Mouse (Mus musculus) heart, adult 2 months (tissue): ENCODE measurements around the gene Gm45234. TPM values are rescaled to one million over a fixed set of nuclear protein-coding genes. Genes with fewer than 3 reads are reported as not detected.
A peak's percentile ranks its signal among the peaks of the same experiment; 100 is the strongest.

Experiments
- DNase-seq, 2 experiments: peaks; one replicate each; pipeline ENCODE4 v3.0.0; 2021
- H3K27ac ChIP-seq: fragments of 200-600 bp; 2 replicates; pipeline ENCODE4 v1.8.1; 2022
- H3K27me3 ChIP-seq: fragments of 200-500 bp; 2 replicates; pipeline ENCODE4 v1.6.1; 2012; ENCODE audit warnings: mild to moderate bottlenecking, low read length, inconsistent platforms, mixed read lengths; ENCODE audit not compliant: control insufficient read depth, insufficient read depth
- H3K36me3 ChIP-seq: fragments of 200-500 bp; 2 replicates; pipeline ENCODE4 v1.6.1; 2012; ENCODE audit warnings: low read length, inconsistent platforms; ENCODE audit not compliant: control insufficient read depth, insufficient read depth
- H3K4me1 ChIP-seq: fragments of 200-500 bp; 2 replicates; pipeline ENCODE4 v1.6.1; 2011; ENCODE audit warnings: low read length; ENCODE audit not compliant: control insufficient read depth, insufficient read depth
- H3K4me3 ChIP-seq: fragments of 200-600 bp; 2 replicates; pipeline ENCODE4 v1.8.1; 2022
- H3K79me2 ChIP-seq: fragments of 200-500 bp; replicated peaks from 2 replicates; pipeline ENCODE4 v1.6.1; 2012; ENCODE audit warnings: mild to moderate bottlenecking, inconsistent platforms, low read length, moderate library complexity, mixed read lengths; ENCODE audit not compliant: control insufficient read depth, insufficient read depth
- H3K9ac ChIP-seq: fragments of 200-500 bp; 2 replicates; pipeline ENCODE4 v1.6.1; 2012; ENCODE audit warnings: low read depth, mild to moderate bottlenecking, control low read depth, inconsistent platforms, low read length, mixed read lengths
- CTCF ChIP-seq: fragments of 200-600 bp; IDR thresholded peaks from 2 replicates; pipeline ENCODE4 v1.8.1; 2022; ENCODE audit warnings: antibody characterized with exemption, mild to moderate bottlenecking, moderate library complexity
- EP300 ChIP-seq: fragments of 200-500 bp; IDR thresholded peaks from 2 replicates; pipeline ENCODE4 v1.6.1; 2011; ENCODE audit warnings: low read depth, low read length, control low read depth; ENCODE audit not compliant: insufficient read depth
- POLR2A ChIP-seq: fragments of 200-500 bp; IDR thresholded peaks from 2 replicates; pipeline ENCODE4 v1.6.1; 2011; ENCODE audit warnings: mild to moderate bottlenecking, low read depth, low read length, control low read depth; ENCODE audit not compliant: insufficient read depth
- WGBS: fragments of 180-500 bp; shearing (Covaris S2); methylation state at CpG from one replicate; pipeline ENCODE4 v1.1.7; 2018; 5-methylcytosine and 5-hydroxymethylcytosine counted together
- intact Hi-C: fragments of 180-260 bp; cut with DNase I; formaldehyde crosslinking; loops from one replicate; pipeline ENCODE4 v1.15.1; 2025
- polyA plus RNA-seq: library from polyadenylated mRNA; depleted of rRNA; stranded (reverse); fragments of >200 nt; gene quantifications from 2 replicates; pipeline ENCODE4 v1.2.3, GENCODE M21; 2012
- total RNA-seq, 2 experiments: library from RNA; stranded (reverse); gene quantifications; 2 replicates each; pipeline ENCODE4 v1.2.3; 2021

Gm45234 gene
- total and polyA plus RNA-seq, 3 experiments = 1.9 TPM; not detected in 2

GRCm38 (mm10) chr6:124724472-124724871 lies 31.3 kb downstream of the Gm45234 start:
- WGBS = 81% methylated on average over 10 of the region's 10 CpGs
- H3K27me3 ChIP-seq = no peaks in the 10 kb centered on the region
- no peak for TF ChIP-seq EP300
- TF ChIP-seq POLR2A = no peak
- no peak for TF ChIP-seq CTCF
- H3K36me3 ChIP-seq = no peaks in the 10 kb centered on the region
- H3K4me3 ChIP-seq = no peak overlapping the region
- no peak overlapping the region for H3K27ac ChIP-seq
- H3K9ac ChIP-seq = no peak overlapping the region
- intact Hi-C loops = no loop called here
- no peak for DNase-seq
- H3K79me2 ChIP-seq = no peaks in the 10 kb centered on the region
- H3K4me1 ChIP-seq = no peaks in the 10 kb centered on the region; the same call in 1 of the 2 replicates

- no peak for DNase-seq
- H3K9ac ChIP-seq = no peak overlapping the region
- no peak overlapping the region for H3K4me3 ChIP-seq
- no peaks in the 10 kb centered on the region for H3K27me3 ChIP-seq
- intact Hi-C loops = no loop called here
- H3K79me2 ChIP-seq = no peaks in the 10 kb centered on the region
- no peaks in the 10 kb centered on the region; the same call in 1 of the 2 replicates for H3K4me1 ChIP-seq
- 46% methylated on average over 8 of the region's 8 CpGs for WGBS
- H3K27ac ChIP-seq = no peak overlapping the region
- TF ChIP-seq EP300 (no peak), CTCF (no peak), POLR2A (no peak)
- no peaks in the 10 kb centered on the region for H3K36me3 ChIP-seq
Observed at GRCm38 (mm10) chr6:124723541-124723940, 32.3 kb downstream of the Gm45234 start.

- no peak overlapping the region for H3K27ac ChIP-seq
- WGBS = 63% methylated on average over 6 of the region's 6 CpGs
- H3K36me3 ChIP-seq = no peaks in the 10 kb centered on the region
Observed at GRCm38 (mm10) chr6:124722876-124723473, 32.8 kb downstream of the Gm45234 start.

GRCm38 (mm10) chr6:124720904-124721303 lies 34.9 kb downstream of the Gm45234 start:
- H3K27ac ChIP-seq = no peak overlapping the region

More at GRCm38 (mm10) chr6:124722876-124723473, 32.8 kb downstream of the Gm45234 start:
- no peaks in the 10 kb centered on the region for H3K79me2 ChIP-seq
- no peaks in the 10 kb centered on the region for H3K27me3 ChIP-seq
- intact Hi-C loops = no loop called here
- no peak for DNase-seq
- H3K4me3 ChIP-seq = no peak overlapping the region
- H3K9ac ChIP-seq = no peak overlapping the region
- H3K4me1 ChIP-seq = no peaks in the 10 kb centered on the region; the same call in 1 of the 2 replicates
- TF ChIP-seq POLR2A (no peak), CTCF (peak; percentile 20)

GRCm38 (mm10) chr6:124719354-124719978 lies 36.4 kb downstream of the Gm45234 start:
- H3K79me2 ChIP-seq = no peaks in the 10 kb centered on the region
- intact Hi-C loops = no loop called here
- no peak overlapping the region for H3K9ac ChIP-seq
- H3K36me3 ChIP-seq = no peaks in the 10 kb centered on the region
- TF ChIP-seq EP300 (no peak), CTCF (no peak), POLR2A (no peak)
- DNase-seq = no peak
- no peaks in the 10 kb centered on the region for H3K27me3 ChIP-seq
- peak overlapping the region; percentile 47; the same call in 1 of the 2 replicates for H3K27ac ChIP-seq
- 60% methylated on average over 7 of the region's 7 CpGs for WGBS
- H3K4me3 ChIP-seq = no peak overlapping the region
- H3K4me1 ChIP-seq = no peaks in the 10 kb centered on the region; the same call in 1 of the 2 replicates

More at GRCm38 (mm10) chr6:124720904-124721303, 34.9 kb downstream of the Gm45234 start:
- no peaks in the 10 kb centered on the region for H3K79me2 ChIP-seq
- 64% methylated on average over 11 of the region's 11 CpGs for WGBS
- H3K27me3 ChIP-seq = no peaks in the 10 kb centered on the region
- DNase-seq = no peak
- TF ChIP-seq CTCF (no peak), EP300 (no peak), POLR2A (no peak)
- H3K4me1 ChIP-seq = no peaks in the 10 kb centered on the region; the same call in 1 of the 2 replicates
- intact Hi-C loops = no loop called here
- no peaks in the 10 kb centered on the region for H3K36me3 ChIP-seq
- no peak overlapping the region for H3K4me3 ChIP-seq
- no peak overlapping the region for H3K9ac ChIP-seq

GRCm38 (mm10) chr6:124718703-124719102 lies 37.1 kb downstream of the Gm45234 start:
- TF ChIP-seq CTCF = no peak
- TF ChIP-seq POLR2A = no peak
- intact Hi-C loops = no loop called here
- Histone ChIP-seq H3K9ac (no peak overlapping the region), H3K27ac (no peak overlapping the region), H3K36me3 (no peaks in the 10 kb centered on the region), H3K4me1 (no peaks in the 10 kb centered on the region; the same call in none of the 2 replicates), H3K4me3 (no peak overlapping the region), H3K27me3 (no peaks in the 10 kb centered on the region), H3K79me2 (peaks cover 2% of the 10 kb centered on the region; the same call in 1 of the 2 replicates)
- 80% methylated on average over 16 of the region's 16 CpGs for WGBS
- DNase-seq = no peak
